Mouse (Mus musculus) right cerebral cortex, adult 2 months (tissue): ENCODE measurements around the gene Tesk1.

Experiments used
- DNase-seq, 2 experiments: peaks; one replicate each; pipeline ENCODE4 v3.0.0; 2021 to 2022; ENCODE audit warnings: low spot score in 2 of 2

Gene Tesk1

DNA sequence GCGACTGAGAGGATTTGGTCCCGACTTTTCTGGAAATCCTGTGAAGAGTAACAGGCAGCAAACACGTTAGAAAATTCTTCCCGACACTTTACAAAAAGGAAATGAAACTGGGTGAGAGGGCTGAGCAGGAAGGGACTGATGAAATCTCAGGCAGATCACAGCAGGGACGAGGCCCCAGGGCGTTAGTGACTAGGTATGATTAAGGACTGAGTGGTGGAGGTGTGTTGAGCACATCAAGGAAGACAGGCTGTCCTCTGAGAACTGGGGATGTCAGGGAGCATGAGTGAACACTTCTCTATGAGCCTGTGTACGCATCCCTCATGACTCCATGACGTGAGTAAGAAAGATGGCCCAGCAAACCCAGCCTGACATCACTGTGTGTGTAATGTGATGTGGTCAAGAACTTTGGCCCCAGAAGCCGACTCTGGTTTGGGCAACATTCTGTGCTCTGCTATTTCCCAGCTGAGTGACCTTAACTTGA is 21.9 kb upstream of the Tesk1 start:
- DNase-seq = no peak

- DNase-seq = peak; percentile 86 to 88
Observed at GRCm38 (mm10) chr4:43420305-43420704, 21.4 kb upstream of the Tesk1 start.

- no peak for DNase-seq
Observed at GRCm38 (mm10) chr4:43421632-43422240, 20.0 kb upstream of the Tesk1 start.

GRCm38 (mm10) chr4:43423267-43423934 is 18.3 kb upstream of the Tesk1 start:
- DNase-seq = no peak

- DNase-seq = no peak
Observed at GRCm38 (mm10) chr4:43424072-43424471, 17.7 kb upstream of the Tesk1 start.

DNA sequence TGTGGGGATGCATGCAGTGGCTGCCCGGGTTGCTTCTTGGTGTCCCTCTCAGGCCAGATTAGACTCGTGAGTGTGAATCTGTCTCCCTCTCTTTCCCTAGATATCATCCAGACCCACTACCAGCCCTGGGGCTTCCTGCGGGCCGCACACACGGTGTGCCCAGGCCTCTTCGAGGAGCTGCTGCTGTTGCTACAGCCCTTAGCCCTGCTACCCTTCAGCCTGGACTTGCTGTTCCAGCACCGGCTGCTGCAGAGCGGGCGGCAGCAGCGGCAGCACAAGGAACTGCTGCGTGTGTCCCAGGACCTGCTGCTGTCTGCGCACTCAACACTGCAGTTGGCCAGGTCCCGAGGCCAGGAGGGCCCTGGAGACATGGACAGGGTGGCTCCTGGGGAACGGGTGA is 16.5 kb upstream of the Tesk1 start:
- no peak for DNase-seq

- DNase-seq = no peak
Observed at GRCm38 (mm10) chr4:43425648-43426380, 15.9 kb upstream of the Tesk1 start.

- no peak for DNase-seq
Observed at GRCm38 (mm10) chr4:43426487-43426886, 15.3 kb upstream of the Tesk1 start.

DNA sequence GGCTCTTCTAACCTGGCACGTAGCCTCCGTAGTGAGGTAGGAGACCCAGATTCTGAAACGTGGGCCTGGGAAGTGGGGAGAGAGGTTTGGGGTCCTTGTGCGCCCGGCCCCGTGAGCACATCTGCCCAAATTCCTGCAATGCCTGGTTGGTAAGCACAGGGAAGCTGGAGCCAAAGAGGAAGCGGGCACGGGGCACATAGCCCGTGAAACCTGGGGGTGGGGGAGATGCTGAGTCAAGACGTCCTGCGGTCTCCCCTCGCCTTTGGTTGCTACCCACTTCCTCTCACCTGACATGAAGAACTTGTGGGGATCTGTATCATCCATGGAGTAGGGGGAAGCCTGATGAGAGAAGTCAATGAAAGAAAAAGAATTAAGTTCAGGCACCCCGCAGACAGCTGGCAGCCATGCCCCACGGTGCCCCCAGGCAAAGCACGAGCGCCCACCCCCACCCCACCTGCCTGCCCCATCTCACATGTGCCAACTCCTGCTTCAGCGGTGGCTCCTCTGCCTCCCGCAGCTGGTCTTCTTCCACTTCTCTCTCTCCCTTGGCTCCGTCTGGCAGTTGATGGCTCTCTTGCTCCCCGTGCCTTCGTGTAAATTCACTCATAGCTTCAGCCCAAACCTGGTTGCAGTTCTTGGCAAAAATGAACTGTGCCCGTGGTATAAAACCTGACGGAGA is 14.1 kb upstream of the Tesk1 start:
- DNase-seq = no peak

- DNase-seq = no peak
Observed at GRCm38 (mm10) chr4:43428180-43428861, 13.4 kb upstream of the Tesk1 start.

DNA sequence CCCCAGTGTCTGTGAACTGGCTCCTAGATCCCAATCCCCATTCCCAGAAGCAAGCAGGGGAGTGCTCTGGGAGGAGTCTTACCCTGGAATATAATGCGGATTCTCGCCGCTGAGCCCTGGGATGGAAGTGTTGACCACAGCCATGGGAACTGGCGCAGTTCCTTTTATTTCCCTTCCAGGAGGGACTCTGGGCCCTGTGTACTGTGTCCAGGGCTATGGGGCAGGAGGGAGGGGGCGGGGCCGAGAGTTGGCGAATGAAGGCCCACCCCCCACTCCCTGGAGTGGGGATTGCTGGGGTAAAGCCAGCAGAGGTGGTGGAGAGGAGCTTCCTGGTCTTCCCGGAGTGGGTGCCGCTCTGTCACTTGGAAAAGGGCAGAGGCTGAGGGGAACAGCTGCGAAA is 12.8 kb upstream of the Tesk1 start, which contains the start of gene Fam166b:
Gene Fam166b (minus strand): TSS at position 189 of the 400 bp plus-strand sequence.
- no peak for DNase-seq

GRCm38 (mm10) chr4:43431690-43432089 is 10.0 kb upstream of the Tesk1 start:
- peak; percentile 83 to 85 for DNase-seq

GRCm38 (mm10) chr4:43432832-43433231 is 8.9 kb upstream of the Tesk1 start:
- DNase-seq = no peak

- DNase-seq = peak; percentile 100
Observed at GRCm38 (mm10) chr4:43442044-43442443, 305 bp downstream of the Tesk1 start.

DNA sequence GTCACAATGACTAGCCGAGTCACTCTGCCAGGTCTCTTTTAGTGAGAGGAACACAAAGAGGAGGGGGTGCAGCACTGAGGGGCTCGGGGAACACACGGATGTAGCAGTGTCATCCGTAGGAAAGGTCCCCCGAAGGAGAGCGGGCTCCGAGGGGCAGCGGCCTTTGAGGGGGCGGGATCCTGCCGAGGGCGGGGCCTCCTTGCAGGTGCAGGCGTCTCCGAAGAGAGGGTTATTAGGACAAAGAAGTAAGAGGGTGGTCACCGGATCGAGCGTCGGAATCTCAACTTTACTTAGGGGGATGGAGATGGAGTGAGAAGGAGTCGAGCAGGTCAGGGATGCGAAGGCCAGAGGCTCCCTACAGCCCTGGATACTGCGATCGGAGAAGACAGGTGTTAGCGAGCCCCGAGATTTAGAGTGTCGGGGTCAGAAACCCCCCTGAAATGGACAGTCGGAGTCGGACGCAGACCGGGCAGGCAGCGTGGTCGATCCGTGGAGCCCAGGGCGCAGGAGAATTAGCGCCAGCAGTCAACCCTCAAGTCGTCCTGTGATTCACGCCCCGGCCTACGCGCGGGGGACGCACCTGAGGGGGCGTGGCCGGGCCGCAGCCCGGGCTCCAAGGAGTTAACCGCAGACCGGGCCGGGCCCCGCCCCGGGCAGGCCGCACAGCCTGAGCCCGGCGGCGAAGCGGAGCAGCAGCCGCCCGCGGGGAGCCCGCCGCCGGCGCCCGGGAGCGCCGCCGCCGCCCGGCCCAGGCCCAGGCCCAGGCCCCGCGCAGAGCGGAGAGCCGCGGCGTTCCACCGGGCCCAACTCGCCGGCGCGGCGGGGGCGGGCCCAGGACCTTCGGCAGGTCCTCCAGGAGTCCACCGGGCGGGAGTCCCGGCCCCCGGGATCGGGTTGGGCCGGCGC is 970 bp downstream of the Tesk1 start:
- DNase-seq = peak; percentile 65 to 75

DNA sequence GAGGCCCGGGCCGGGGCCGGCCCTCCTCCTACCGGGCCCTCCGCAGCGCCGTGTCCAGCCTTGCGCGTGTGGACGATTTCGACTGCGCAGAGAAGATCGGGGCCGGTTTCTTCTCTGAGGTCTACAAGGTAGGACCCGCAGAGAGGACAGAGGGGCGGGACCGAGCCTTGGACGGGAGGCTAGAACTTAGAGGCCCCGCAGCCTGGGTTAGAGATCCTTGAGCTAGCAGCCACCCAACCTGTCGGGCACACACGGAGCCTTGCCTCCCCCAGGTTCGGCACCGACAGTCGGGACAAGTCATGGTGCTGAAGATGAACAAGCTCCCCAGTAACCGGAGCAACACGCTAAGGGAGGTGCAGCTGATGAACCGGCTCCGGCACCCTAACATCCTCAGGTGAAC is 1.8 kb downstream of the Tesk1 start:
- no peak for DNase-seq

DNA sequence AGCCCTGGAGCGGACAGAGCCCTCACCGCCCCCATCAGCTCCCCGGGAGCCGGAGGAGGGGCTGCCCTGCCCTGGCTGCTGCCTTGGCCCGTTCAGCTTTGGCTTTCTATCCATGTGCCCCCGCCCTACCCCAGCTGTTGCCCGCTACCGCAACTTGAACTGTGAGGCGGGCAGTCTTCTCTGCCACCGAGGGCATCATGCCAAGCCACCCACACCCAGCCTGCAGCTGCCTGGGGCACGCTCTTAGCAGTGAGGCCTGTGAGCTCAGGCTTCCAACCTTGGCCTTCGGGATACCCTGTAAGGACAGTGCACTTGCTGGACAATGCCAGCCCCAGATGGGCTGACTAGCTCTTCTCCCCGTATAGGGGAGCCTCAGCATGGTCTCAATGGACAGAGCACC is 5.5 kb downstream of the Tesk1 start:
- DNase-seq = no peak

DNA sequence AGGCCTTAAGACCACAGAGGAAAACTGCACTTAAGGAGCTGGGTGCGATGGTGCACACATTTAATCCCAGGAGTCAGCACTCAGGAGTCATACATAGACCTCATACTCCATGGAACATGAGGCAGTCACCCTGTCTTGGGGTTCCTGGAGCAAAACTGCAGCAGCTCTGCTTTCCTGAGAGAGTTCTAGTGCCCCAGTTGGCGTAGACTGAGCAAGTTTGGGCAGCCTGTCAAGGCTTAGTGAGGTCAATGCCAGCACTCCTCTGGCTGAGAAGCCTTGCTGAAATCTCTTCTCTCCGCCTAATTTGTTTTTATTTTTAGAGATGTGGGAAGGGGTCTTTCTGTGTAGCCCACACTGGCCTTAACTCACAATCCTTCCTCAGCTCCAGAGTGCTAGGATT is 6.8 kb downstream of the Tesk1 start:
- peak in 1 of 2 experiments; percentile 9 for DNase-seq

DNA sequence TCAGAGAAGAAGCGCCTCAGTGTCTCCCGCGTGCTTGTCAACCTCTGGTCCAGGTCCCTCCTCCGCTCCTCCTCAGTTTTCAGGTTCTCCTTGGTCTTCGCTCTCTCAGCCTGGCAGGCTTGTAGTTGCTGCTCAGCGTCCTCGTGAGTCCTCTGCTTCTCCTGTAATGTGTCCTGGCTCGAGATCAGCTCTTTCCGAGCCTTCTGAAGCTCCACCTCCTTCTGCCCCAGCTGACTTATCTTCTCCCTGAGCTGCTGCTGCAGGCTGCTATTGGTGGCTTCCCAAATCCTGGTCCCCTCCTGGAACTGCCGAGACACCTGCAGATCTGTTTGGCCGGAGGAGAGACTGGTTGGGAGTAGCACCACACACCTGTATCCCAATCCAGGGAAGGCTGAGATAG is 10.6 kb downstream of the Tesk1 start:
- no peak for DNase-seq

- no peak for DNase-seq
Observed at GRCm38 (mm10) chr4:43453413-43453812, 11.7 kb downstream of the Tesk1 start.
